Mouse (Mus musculus) 416B (cell line): ENCODE results near the gene Pspc1.
"Not testable (repeated sequence)": the region's sequence is repeated elsewhere in the genome, so short reads cannot be mapped to it uniquely, and the experiment has no call there.

Experiments used
- DNase-seq: peaks from one replicate; pipeline ENCODE4 v3.0.0; 2011; ENCODE audit warnings: low read depth

Pspc1 gene

DNA sequence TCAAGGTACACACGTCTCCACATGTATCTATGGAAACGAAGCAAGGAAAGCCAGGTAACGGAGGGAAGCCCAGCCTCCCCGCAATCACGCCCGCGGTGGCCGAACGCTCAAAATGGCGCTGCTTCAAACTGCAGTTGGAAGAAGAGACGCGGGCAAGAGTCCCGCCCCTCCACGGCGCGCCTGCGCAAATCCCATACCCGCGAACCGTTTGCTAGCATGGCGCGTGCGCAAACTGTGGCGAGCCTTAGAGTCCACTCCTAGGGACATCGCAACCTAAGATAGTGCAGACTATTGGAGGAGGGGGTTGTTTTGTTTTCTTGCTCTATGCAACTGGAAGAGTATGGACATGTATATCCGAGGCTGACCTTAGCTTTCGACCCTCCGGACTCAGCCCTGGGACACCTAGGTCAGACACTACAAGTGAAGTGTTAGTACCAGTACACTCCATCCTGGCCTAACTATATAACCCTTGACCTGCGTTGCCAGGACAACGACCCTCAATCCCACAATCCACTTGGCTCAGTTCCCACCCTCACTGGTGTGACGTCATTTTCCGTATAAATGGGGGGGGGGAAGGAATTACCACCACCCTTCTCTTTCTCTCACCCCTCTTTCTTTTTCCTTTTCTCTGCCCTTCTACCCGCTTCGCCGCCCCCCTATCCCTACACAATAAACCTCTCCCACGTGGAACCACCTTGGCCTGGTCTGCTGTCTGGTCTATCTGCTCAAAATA is at the start of gene Pspc1:
Gene Pspc1 (minus strand): TSS at position 117 of the 733 bp plus-strand sequence.
- DNase-seq, result peak; percentile 98

DNA sequence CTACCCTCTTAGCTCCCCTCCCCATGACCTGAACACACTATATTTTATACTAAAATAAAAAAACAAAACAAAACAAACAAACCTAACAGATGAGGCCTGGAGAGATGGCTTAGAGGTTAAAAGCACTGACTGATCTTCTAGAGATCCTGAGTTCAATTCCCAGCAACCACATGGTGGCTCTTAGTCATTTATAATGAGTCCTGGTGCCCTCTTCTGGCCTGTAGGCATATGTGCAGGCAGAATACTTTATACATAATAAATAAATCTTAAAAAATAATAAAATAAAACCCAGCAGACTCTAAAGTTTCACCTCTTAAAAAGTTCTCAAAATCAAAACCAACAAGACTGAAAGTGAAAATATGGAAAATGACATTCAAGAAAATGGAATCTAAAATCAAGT is 46.4 kb upstream of the Pspc1 start:
- peak; percentile 64 for DNase-seq

DNA sequence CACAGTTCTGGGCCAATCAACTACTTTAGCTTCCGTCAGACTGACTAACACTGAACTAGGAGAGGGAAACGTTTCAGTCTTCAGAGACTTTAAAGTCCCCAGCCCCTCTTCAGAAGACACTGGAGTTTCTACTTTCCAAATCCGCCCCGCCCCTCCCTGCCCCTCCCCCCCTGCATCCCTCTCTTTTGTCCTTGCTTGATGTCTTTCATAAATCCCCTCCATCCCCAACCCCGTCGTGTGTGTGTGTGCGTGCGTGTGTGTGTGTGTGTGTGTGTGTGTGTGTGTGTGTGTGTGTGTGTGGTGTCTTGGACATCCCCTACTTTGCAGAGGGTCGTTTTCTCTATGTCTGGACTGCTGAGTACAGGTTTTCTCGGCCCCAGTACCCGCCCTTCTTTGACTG is 39.5 kb upstream of the Pspc1 start:
- no peak for DNase-seq

DNA sequence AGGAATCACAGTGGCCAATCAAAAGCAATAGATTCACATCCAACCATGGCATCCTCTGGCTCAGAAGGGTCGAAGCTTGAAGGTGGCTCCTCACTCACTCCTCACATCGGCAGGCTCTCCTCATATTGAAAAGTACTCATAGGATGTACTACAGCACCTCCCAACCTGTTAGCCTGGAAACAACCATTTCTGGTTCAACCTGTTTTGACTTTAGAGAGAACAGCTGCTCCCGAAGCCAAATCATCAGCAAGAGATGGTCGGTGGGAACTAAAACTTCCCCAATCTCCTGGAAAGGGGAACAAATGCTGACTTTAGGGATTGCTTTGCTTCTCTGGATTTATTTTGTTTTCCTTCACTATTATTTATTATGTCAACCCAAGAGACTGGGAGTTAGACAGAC is 39.0 kb upstream of the Pspc1 start:
- DNase-seq, result no peak

DNA sequence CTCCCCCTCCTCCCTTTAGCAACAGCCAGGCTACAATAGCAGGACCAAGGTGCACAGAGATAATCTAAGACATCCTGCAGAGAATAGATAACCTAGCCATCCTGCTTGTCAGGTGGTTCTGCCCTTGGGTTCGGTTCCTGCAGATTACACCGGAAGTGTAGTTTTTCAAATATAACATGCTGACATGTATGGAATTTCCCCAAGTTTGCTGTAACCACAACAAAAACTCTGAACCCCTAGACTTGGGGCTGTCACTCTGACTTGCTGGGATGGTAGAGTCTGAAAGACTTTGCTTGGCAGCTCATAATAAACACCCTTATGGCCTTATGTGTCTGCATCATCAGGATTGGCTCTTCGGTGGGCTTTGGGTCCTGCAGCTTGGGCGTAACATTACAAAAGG is 38.4 kb upstream of the Pspc1 start:
- DNase-seq, result no peak

DNA sequence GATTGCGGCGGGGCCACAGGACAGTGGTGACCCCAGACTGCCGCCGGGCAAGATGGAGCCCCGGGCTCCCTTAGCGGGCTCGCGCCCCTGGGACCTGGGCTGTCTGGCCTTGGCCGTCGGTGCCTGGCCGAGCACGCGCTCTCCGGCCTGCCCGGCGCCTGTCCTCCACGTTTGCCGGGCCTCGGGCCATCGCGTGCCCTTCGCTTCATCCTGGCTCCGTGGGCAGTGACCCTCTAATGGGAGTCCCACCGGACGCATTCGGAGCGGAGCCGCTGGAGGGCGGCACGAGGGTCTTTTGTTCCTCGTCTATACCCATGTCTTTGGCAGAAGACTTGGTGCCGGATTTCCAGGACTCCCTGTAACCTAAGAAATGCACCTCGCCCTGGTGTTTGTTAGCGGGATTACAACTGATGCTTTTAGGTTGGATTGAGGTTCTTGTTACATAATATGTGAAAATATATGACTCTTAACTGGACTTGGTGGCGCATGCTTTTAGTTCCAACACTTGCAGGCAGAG is 34.5 kb upstream of the Pspc1 start:
- peak; percentile 95 for DNase-seq

DNA sequence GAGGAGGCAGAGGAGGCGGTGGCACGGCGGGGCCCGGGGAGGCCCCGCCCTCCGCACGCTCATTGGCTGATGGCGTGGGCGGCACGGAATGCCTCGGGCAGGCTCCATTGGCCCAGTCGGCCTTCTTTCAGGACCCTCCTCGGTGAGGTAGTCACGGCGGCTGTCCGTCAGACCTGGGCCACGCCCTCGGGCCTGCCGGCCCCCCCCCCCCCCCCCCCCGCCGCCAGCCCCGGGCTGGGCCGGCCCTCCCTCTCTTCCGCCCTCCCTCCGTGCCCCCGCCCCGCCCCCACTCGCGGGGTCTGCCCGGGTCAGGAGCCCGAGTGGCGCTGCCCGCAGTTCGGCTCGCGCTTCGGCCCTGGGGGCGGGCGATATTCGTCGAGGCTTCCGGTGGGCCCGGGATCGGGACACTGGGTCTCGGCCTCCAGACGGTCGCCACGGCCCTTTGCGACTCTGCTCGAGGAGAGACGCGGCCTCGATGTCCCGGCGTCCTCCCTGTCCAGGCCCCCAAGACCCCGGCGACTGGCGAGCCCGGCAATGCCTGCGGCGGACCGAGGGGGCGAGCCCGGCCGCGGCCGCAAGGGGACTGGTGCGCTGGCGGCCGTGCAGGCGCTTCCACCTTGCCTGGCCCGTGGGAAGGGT is 33.7 kb upstream of the Pspc1 start, which contains the start of gene Zmym5:
Gene Zmym5 (minus strand): TSS at position 16 of the 639 bp plus-strand sequence.
- peak; percentile 75 for DNase-seq

DNA sequence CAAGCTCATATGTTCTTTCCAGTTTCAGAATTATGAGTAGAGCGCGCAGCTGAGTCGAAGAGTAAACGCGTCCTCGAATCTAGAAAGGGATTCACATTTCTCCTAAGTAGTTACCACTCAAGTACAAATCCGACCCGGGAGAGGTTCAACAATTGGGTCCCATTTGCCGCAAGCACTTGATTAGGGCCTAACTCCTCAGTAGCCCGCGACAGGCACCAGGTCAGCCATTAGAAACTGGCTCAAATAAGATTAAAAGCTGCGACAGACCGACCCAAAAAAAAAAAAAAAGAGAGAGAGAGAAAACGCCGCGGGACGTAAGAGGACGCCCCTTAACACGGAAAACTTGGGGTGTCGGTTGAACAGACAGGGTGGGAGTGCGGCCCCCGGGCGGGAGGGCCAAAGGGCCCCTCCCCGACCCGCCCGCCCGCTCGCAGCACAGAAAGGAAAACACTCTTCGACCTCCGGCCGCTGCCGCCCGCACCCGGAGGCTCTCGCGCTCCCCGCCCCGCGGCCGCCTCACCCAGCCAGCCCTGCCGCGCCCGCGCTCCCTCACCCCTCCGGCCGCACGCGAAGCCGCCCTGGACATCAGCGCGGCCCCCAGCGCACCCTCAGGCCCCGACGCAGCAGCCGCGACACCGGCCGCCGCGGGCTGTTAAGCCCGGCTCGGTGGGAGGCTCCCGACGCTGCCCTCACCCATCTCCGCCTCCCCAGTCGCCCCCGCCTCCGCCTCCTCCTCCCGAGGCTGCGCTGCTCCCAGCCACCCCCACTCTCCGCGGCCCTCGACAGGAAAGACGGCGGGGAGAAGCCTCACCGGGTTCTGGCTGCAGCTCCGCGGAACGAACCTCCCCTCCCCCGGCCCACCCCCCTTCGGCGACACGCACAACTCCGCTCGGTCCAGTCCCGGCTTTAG is 32.9 kb upstream of the Pspc1 start:
- DNase-seq, result peak; percentile 67

DNA sequence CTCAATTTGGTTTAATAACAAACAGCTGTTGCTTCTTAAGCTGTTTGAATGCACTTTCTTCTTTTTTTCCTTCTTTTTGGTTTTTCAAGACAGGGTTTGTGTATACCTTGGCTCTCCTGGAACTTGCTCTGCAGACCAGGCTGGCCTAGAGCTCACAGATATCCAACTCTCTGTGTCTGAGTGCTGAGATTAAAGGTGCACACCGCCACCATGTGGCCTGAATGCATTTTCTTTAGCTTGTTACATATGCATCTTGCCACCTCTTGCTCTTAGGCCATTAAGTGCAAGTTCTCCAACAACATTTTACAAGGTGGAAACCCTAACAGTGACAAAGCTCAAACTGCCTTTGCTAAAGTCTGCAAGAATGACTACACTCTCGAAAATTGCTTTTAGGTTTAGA is 15.1 kb upstream of the Pspc1 start:
- peak; percentile 78 for DNase-seq

DNA sequence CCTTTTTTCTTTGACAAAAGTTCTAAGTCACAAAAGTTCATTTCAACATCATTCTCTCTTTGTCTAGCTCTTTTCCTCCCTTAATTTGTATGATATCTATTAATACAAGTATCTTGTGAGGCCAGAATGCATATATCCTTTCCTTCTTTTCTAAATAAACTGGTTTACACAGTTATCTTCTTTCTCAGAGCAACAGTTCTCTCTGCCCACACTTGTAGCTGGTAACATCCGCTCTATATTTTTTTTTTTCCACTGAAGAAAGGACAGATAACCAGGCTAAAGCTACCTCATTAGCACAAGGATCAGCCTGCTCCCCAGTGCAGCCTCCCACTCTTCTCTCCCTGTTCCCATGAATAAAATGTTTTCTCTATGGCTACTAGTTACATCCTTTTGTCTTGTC is 6.5 kb upstream of the Pspc1 start:
- no peak for DNase-seq

DNA sequence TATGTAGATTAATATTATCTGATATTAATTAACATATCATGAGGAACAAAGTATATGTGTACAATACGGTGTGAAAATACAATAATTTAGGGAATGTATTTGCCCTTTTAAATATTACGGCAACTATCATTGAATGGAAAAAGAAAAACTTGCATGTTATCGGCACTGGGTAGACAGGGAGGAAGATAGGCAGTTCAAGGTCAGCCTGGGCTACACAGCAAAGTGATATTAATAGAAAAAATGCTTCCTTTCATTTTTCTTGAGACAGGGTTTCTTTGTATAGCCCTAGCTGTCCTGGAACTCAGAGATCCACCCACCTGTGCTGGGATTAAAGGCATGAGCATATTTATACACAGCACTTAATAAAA is 801 bp upstream of the Pspc1 start:
- no peak for DNase-seq

DNA sequence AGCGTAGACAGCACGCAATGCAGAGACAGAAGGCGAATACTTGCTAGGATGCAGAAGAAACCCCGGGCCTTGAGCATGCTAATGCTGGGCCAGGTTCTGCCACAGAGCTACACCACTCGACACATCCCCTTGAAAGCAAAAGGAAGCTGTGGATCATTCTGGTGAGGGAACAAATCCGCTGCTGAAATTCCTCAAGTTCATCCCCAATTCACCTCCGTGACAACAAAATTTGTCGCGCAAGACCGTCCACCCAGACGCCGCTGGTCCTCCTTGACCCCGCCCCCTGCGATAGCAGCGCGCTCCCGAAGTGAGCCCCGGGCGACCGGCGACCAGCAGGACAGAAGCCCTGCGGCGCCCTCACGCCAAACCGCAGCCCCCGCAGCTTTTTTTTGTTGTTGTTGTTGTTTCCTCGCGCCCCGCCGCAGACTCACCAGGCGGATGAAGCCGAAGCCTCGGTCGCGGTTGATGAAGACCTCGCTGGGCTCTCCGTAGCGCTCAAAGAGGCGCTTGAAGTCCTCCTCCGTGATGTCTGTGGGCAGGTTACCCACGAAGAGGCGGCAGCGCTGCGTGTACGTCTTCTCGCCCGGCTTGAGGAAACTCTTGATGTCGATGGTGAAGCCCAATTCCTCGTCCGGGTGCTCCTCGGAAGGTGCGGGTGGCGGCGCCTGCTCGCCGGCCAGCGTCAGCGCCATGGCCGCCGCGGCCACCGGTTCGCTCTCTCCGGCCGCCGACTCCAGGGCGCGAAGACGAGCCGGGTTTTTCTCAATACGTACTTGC is 568 bp downstream of the Pspc1 start:
- peak; percentile 62 for DNase-seq

DNA sequence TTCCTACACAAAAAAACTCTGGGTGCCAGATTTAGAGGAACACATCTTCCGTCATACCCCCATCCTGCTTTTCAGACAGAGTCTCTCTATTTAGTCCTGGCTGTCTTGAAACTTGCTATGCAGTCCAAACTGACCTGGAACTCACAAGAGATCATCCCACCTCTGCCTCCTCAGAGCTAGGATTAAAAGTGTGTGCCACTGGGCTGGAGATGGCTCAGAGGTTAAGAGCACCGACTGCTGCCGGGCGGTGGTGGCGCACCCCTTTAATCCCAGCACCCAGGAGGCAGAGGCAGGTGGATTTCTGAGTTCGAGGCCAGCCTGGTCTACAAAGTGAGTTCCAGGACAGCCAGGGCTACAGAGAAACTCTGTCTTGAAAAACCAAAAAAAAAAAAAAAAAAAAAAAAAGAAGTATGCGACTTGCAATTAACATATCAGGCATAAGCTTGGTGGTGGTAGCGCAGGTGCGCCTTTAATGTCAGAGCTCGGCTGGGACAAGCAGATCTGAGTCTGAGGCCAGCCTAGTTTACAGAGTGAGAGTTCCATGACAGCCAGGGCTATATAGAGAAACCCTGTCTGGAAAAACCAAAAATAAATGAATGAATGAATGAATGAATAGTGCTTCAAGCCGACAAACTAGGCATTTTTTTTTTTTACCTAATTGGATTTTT is 1.4 kb downstream of the Pspc1 start:
- peak; percentile 61 for DNase-seq

DNA sequence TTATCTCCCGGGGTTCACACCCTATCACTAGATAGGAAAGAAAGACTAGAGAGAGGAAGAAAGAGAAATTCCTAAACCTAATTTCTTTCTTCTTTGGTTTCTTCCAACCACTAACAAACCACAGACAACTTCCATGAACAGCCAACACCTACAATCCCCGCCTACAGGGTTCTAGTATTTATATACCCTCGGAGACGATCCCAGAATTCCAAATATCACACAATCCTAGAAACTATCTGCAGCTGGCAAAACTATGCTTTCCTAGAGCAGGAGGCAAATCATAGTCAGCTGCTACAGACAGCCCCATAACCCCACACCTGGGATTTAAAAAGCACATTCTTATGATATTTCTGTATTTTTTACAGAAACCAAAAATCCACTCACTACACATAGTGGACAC is 2.7 kb downstream of the Pspc1 start:
- DNase-seq, result no peak

DNA sequence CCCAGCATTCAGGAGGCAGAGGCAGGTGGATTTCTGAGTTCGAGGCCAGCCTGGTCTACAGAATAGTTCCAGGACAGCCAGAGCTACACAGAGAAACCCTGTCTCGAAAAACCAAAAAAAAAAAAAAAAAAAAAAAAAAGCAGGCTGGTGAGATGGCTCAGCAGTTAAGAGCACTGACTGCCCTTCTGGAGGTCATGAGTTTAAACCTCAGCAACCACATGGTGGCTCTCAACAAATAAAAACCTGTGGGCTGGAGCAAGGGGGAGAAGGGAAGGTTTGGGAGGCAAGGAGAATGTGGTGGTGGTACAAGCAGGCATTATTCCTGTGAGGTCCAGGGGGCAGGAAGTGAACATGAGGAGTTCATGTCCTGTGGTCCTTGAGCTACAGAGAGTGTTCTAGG is 11.7 kb downstream of the Pspc1 start:
- peak; percentile 60 for DNase-seq

DNA sequence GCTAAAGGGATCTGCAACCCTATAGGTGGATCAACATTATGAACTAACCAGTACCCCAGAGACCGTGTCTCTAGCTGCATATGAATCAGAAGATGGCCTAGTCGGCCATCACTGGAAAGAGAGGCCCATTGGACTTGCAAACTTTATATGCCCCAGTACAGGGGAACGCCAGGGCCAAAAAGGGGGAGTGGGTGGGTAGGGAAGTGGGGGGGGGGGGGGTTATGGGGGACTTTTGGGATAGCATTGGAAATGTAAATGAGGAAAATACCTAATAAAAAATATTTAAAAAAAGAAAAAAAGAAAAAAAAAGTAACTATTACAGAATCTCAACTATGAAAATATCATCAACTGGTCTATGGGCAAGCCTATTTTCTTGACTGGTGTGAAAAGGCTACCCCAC is 13.0 kb downstream of the Pspc1 start:
- not testable (repeated sequence) for DNase-seq

DNA sequence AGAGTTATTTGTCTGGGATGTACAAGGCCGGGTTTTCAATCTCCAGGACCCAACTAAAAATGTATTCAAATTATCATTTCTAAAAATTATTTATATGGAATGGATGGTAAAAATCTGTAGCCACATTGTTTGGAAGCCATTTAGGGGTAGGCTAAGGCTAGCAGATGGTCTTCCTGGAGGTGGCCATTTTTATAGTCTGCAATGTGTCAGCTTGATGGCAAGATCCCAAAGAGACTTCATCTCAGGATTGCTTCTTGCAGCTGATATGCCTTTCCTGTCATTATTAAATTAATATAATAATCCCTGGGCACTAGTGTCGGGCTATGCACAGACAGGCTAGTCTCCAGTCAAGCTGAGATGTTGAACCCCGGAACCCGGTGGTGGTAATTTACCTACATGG is 26.8 kb downstream of the Pspc1 start:
- DNase-seq, result no peak

DNA sequence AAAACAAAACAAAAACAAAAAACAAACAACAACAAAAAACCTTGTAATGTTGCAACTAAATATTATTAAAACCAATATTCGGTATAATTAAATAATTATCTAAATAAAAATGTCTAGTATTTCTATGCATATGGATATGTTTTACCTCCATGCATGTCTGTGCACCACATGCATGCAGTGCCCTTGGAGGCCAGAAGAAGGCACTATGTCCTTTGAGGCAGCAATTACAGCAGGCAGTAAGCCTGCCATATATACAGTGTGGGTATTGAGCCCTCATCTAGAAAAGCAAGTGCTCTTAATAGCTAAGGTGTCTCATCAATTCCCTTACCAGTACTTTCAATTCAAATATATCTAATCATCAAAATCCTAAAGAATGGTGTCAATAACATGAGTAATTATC is 37.9 kb downstream of the Pspc1 start:
- peak; percentile 41 for DNase-seq

DNA sequence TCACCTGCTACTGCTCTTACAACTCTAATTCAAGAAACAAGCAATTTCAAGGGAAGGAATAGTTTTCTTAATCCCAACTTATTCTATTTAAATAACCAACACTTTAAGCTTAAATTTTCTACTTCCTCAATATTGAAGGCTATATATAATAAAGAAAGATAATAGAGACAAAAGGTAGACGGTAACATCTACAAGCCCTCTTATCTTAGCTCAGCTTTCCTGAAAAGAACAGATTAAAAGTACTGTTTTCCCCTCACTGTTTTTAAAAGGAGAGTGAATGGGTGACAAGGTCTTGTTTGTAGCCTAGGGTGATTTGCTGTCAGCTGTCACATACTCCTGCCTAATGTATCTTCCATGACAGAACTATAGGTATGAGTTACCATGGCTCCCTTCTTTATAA is 51.6 kb downstream of the Pspc1 start:
- no peak for DNase-seq

DNA sequence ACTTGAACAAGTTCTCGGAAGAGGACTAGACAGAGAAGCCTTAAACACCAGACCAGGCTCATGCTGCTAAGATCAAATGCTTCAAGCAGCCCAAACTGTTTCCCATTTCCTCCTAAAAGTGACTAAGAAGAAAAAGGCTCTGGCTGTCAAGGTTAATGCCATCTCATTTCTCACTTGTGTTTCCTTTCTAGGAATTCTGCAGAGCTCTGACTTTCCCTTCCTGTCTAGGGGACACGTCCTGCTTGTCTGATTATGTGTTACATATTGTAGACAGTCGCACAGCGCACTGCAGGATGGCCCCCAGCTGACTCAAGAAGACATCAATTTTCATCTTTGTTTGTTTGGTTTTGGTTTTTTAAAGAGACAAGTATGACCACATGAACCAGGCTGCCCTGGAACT is 72.4 kb downstream of the Pspc1 start:
- DNase-seq, result no peak

DNA sequence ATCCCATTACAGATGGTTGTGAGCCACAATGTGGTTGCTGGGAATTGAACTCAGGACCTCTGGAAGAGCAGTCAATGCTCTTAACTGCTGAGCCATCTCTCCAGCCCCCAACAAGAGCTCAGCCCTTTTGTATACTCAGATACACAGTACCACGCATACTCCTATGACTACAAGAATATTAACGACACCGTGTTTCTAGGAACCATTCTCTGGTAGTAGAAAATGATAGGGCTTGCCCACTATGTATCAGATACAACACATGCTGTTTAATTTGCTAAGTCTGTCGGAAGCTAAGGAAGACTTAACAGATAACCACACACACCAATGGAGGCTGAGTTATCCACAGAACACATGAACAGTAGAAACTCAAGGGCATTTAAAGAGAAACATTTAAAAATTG is 75.5 kb downstream of the Pspc1 start:
- DNase-seq, result no peak
